Mouse (Mus musculus): ENCODE measurements at regions not wholly inside any gene's neighbourhood (a gene's known extent, or its start where the extent isn't known, plus 50 kb on each side); places are given as distances from the start of the nearest gene placed in this dataset.

DNA sequence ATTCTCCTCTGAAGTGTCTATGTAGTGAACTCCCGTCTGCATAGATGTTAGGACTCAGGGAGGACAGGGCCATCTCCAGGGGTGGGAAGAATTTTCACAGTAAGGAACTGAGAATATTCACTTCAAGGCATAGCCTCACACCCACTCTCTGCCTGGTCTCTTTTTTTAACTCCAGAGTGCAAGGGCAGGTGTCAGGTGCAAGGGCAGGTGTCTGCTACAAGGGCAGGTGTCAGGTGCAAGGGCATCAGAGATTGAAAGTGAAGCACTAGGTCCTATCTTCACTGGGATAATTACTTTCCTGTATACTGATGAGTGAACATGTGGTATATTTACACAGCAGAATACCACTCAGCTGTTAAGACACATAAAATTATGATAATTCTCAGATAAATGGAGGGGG lies 216.1 kb downstream of the Gadd45g start:
- no peaks in the 10 kb centered on the region for H3K27me3 ChIP-seq (ENCODE audit: control insufficient read depth, insufficient read depth, low read depth, low read length)
- H3K9ac ChIP-seq (ENCODE audit: low read depth, low read length), result no peak overlapping the region
- H3K4me1 ChIP-seq (ENCODE audit: control insufficient read depth, low read depth, low read length), result peaks cover 12% of the 10 kb centered on the region
- H3K9me3 ChIP-seq (replicated peaks; ENCODE audit: control insufficient read depth, low read length), result no peaks in the 10 kb centered on the region
- no peaks in the 10 kb centered on the region for H3K36me3 ChIP-seq (ENCODE audit: control insufficient read depth, insufficient read depth)
- no peak overlapping the region for H3K4me3 ChIP-seq (ENCODE audit: low read depth, low read length)
- H3K27ac ChIP-seq (ENCODE audit: low read length), result no peak overlapping the region
- 54% methylated on average over 1 of the region's 1 CpGs for WGBS (ENCODE audit: insufficient replicate concordance)
- no peak overlapping the region for H3K4me2 ChIP-seq (ENCODE audit: low read depth, low read length)
- no peak for ATAC-seq (ENCODE audit: low read depth)

- WGBS (ENCODE audit: insufficient replicate concordance), result 56% methylated on average over 5 of the region's 5 CpGs
- Histone ChIP-seq H3K9me3 (replicated peaks; ENCODE audit: control insufficient read depth, low read length) (no peaks in the 10 kb centered on the region), H3K4me1 (ENCODE audit: control insufficient read depth, low read depth, low read length) (peaks cover 19% of the 10 kb centered on the region), H3K4me2 (ENCODE audit: low read depth, low read length) (no peak overlapping the region), H3K36me3 (ENCODE audit: control insufficient read depth, insufficient read depth) (no peaks in the 10 kb centered on the region), H3K9ac (ENCODE audit: low read depth, low read length) (no peak overlapping the region), H3K27ac (ENCODE audit: low read length) (no peak overlapping the region), H3K4me3 (ENCODE audit: low read depth, low read length) (no peak overlapping the region), H3K27me3 (ENCODE audit: control insufficient read depth, insufficient read depth, low read depth, low read length) (no peaks in the 10 kb centered on the region)
- no peak for ATAC-seq (ENCODE audit: low read depth)
Measured at GRCm38 (mm10) chr13:52065274-52065673, 218.8 kb downstream of the Gadd45g start.

- no peak for ATAC-seq (ENCODE audit: low read depth)
- H3K4me1 ChIP-seq (ENCODE audit: control insufficient read depth, low read depth, low read length), result peaks cover 17% of the 10 kb centered on the region
- H3K27ac ChIP-seq (ENCODE audit: low read length), result no peak overlapping the region
- no peaks in the 10 kb centered on the region for H3K36me3 ChIP-seq (ENCODE audit: control insufficient read depth, insufficient read depth)
- H3K4me2 ChIP-seq (ENCODE audit: low read depth, low read length), result no peak overlapping the region
- H3K9me3 ChIP-seq (replicated peaks; ENCODE audit: control insufficient read depth, low read length), result no peaks in the 10 kb centered on the region
- no peaks in the 10 kb centered on the region for H3K27me3 ChIP-seq (ENCODE audit: control insufficient read depth, insufficient read depth, low read depth, low read length)
- no peak overlapping the region for H3K9ac ChIP-seq (ENCODE audit: low read depth, low read length)
- WGBS (ENCODE audit: insufficient replicate concordance), result 76% methylated on average over 6 of the region's 6 CpGs
- H3K4me3 ChIP-seq (ENCODE audit: low read depth, low read length), result no peak overlapping the region
Measured at GRCm38 (mm10) chr13:52065720-52066119, 219.2 kb downstream of the Gadd45g start.

- Histone ChIP-seq H3K4me1 (ENCODE audit: control insufficient read depth, low read depth, low read length) (peaks cover 10% of the 10 kb centered on the region), H3K9me3 (replicated peaks; ENCODE audit: control insufficient read depth, low read length) (no peaks in the 10 kb centered on the region), H3K4me3 (ENCODE audit: low read depth, low read length) (no peak overlapping the region), H3K4me2 (ENCODE audit: low read depth, low read length) (no peak overlapping the region), H3K36me3 (ENCODE audit: control insufficient read depth, insufficient read depth) (no peaks in the 10 kb centered on the region), H3K9ac (ENCODE audit: low read depth, low read length) (no peak overlapping the region), H3K27me3 (ENCODE audit: control insufficient read depth, insufficient read depth, low read depth, low read length) (no peaks in the 10 kb centered on the region), H3K27ac (ENCODE audit: low read length) (no peak overlapping the region)
- whole genome bisulfite sequencing (ENCODE audit: insufficient replicate concordance), result 26% methylated on average over 4 of the region's 4 CpGs
- ATAC-seq (ENCODE audit: low read depth), result no peak
Measured at GRCm38 (mm10) chr13:52067048-52067447, 220.6 kb downstream of the Gadd45g start.

DNA sequence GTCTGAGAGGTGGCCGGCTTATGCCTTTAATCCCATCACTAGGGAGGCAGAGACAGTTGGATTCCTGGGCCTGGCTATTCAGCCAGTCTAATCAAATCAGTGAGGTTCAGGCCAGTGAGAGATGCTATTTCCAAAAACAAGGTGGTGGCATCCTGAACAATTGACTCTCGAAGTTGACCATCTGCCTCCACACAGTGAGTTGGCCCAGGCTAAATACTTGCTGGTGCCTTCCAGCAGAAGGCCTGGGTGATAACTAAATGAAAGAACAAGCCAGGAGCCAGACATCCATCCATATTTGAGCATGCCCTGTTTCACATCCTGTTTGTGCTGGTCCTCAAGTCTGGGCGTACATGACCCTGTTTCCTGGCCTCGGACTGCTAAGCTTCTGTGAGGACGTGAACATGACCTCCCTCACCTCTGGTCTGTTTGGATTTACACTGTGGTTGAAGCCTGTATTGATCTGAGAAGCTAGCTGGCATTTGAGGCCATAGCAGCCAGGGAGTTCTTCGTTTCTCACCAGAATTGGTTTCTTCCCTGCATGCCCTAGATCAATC lies 222.5 kb downstream of the Gadd45g start:
- Histone ChIP-seq H3K9me3 (replicated peaks; ENCODE audit: control insufficient read depth, low read length) (no peaks in the 10 kb centered on the region), H3K4me1 (ENCODE audit: control insufficient read depth, low read depth, low read length) (peaks cover 10% of the 10 kb centered on the region), H3K4me3 (ENCODE audit: low read depth, low read length) (no peak overlapping the region), H3K9ac (ENCODE audit: low read depth, low read length) (no peak overlapping the region), H3K27ac (ENCODE audit: low read length) (no peak overlapping the region), H3K4me2 (ENCODE audit: low read depth, low read length) (no peak overlapping the region), H3K36me3 (ENCODE audit: control insufficient read depth, insufficient read depth) (no peaks in the 10 kb centered on the region), H3K27me3 (ENCODE audit: control insufficient read depth, insufficient read depth, low read depth, low read length) (no peaks in the 10 kb centered on the region)
- WGBS (ENCODE audit: insufficient replicate concordance), result 47% methylated on average over 6 of the region's 6 CpGs
- ATAC-seq (ENCODE audit: low read depth), result 0 out of 2 replicates have a peak, but pooled peaks have one; percentile 30

DNA sequence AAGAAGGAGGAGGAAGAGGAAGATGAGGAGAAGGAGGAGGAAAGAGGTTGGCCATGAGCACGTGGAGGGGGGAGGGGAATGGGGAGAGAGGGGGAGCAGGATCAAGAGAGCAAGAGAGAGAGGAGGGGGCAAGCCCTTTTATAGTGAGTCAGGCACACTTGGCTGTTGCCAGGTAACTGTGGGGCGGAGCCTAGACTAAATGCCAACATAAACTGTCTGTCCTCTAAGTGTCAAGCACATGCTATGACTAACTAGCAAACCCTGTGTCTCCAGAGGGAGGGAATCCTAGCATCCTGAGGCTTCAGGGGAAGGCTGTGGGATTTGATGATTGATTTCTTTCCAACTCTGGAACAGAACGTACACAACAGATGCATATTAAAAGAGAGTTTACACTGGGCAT lies 223.2 kb downstream of the Gadd45g start:
- H3K4me1 ChIP-seq (ENCODE audit: control insufficient read depth, low read depth, low read length), result peaks cover 10% of the 10 kb centered on the region

DNA sequence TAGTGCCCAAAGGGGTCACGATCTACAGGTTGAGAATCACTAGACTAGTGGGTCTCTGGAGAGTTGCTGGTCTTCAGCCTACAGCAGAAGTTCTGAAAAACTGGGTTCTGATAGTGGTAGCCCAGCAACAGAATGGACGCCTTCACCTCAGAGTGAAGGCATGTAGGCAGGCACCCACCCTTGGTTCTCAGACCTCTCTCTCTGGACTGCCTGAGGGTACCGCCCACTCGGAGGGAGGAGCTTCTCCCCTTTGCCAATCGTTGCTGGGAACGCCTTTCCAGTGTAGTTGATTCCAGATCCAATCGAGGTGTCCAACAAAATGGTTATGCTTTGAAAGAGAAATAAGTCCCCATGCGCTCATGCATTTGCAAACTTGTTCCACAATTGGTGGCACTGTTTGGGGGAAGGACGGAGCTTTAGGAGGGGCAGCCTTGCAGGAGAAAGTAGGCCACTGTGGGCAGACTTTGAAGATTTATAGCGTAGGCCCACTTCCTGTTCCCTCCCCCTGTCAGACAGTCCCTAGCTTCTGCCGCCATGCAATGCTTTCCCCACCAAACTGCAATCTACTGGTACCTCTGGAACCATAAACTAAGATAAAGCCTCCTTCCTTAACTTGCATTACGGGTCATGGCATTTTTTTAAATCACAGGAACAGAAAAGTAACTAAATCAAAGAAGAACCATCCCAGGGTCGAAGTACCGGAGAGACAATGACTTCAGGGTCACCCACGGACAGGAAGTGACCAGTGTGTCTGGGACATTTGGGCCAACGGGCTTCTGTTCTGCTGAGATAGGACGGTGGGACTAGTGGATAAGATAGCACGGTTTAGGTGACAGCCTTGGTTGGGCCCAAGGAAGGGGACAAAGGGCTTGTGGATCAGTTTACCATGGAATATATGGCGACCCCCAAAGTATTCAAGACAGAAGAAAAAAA lies 224.5 kb downstream of the Gadd45g start:
- H3K27ac ChIP-seq (ENCODE audit: low read length), result no peak overlapping the region
- H3K9ac ChIP-seq (ENCODE audit: low read depth, low read length), result no peak overlapping the region
- ATAC-seq (ENCODE audit: low read depth), result no peak
- no peak overlapping the region for H3K4me2 ChIP-seq (ENCODE audit: low read depth, low read length)
- H3K4me1 ChIP-seq (ENCODE audit: control insufficient read depth, low read depth, low read length), result peaks cover 10% of the 10 kb centered on the region
- H3K27me3 ChIP-seq (ENCODE audit: control insufficient read depth, insufficient read depth, low read depth, low read length), result no peaks in the 10 kb centered on the region
- H3K4me3 ChIP-seq (ENCODE audit: low read depth, low read length), result no peak overlapping the region
- no peaks in the 10 kb centered on the region for H3K9me3 ChIP-seq (replicated peaks; ENCODE audit: control insufficient read depth, low read length)
- H3K36me3 ChIP-seq (ENCODE audit: control insufficient read depth, insufficient read depth), result no peaks in the 10 kb centered on the region
- 28% methylated on average over 19 of the region's 19 CpGs for WGBS (ENCODE audit: insufficient replicate concordance)

More for the DNA sequence above, 223.2 kb downstream of the Gadd45g start:
- Histone ChIP-seq H3K9ac (ENCODE audit: low read depth, low read length) (no peak overlapping the region), H3K9me3 (replicated peaks; ENCODE audit: control insufficient read depth, low read length) (no peaks in the 10 kb centered on the region), H3K27ac (ENCODE audit: low read length) (no peak overlapping the region), H3K4me3 (ENCODE audit: low read depth, low read length) (no peak overlapping the region), H3K4me2 (ENCODE audit: low read depth, low read length) (no peak overlapping the region), H3K27me3 (ENCODE audit: control insufficient read depth, insufficient read depth, low read depth, low read length) (no peaks in the 10 kb centered on the region), H3K36me3 (ENCODE audit: control insufficient read depth, insufficient read depth) (no peaks in the 10 kb centered on the region)
- WGBS (ENCODE audit: insufficient replicate concordance), result 57% methylated on average over 3 of the region's 3 CpGs
- ATAC-seq (ENCODE audit: low read depth), result no peak

- Histone ChIP-seq H3K4me2 (ENCODE audit: low read depth, low read length) (no peak overlapping the region), H3K4me3 (ENCODE audit: low read depth, low read length) (no peak overlapping the region), H3K36me3 (ENCODE audit: control insufficient read depth, insufficient read depth) (no peaks in the 10 kb centered on the region), H3K9ac (ENCODE audit: low read depth, low read length) (no peak overlapping the region), H3K4me1 (ENCODE audit: control insufficient read depth, low read depth, low read length) (no peaks in the 10 kb centered on the region), H3K27ac (ENCODE audit: low read length) (no peak overlapping the region), H3K27me3 (ENCODE audit: control insufficient read depth, insufficient read depth, low read depth, low read length) (no peaks in the 10 kb centered on the region), H3K9me3 (replicated peaks; ENCODE audit: control insufficient read depth, low read length) (no peaks in the 10 kb centered on the region)
- ATAC-seq (ENCODE audit: low read depth), result no peak
- 37% methylated on average over 4 of the region's 4 CpGs for WGBS (ENCODE audit: insufficient replicate concordance)
Measured at GRCm38 (mm10) chr13:52077616-52078015, 231.1 kb downstream of the Gadd45g start.

- no peaks in the 10 kb centered on the region for H3K9me3 ChIP-seq (replicated peaks; ENCODE audit: control insufficient read depth, low read length)
- H3K4me1 ChIP-seq (ENCODE audit: control insufficient read depth, low read depth, low read length), result no peaks in the 10 kb centered on the region
- no peak overlapping the region for H3K4me3 ChIP-seq (ENCODE audit: low read depth, low read length)
- H3K36me3 ChIP-seq (ENCODE audit: control insufficient read depth, insufficient read depth), result no peaks in the 10 kb centered on the region
- 17% methylated on average over 6 of the region's 6 CpGs for WGBS (ENCODE audit: insufficient replicate concordance)
- no peak for ATAC-seq (ENCODE audit: low read depth)
- no peaks in the 10 kb centered on the region for H3K27me3 ChIP-seq (ENCODE audit: control insufficient read depth, insufficient read depth, low read depth, low read length)
- H3K4me2 ChIP-seq (ENCODE audit: low read depth, low read length), result no peak overlapping the region
- no peak overlapping the region for H3K9ac ChIP-seq (ENCODE audit: low read depth, low read length)
- H3K27ac ChIP-seq (ENCODE audit: low read length), result no peak overlapping the region
Measured at GRCm38 (mm10) chr13:52078561-52078960, 232.1 kb downstream of the Gadd45g start.
